Mouse (Mus musculus) hindbrain, embryonic 15.5 days (tissue): ENCODE measurements around the gene Bpifc. TPM values are rescaled to one million over a fixed set of nuclear protein-coding genes. Genes with fewer than 3 reads are reported as not detected.

Source experiments
- ATAC-seq: fragments of 200-750 bp; cut with Nextera tagmentation; 2 replicates; pipeline ENCODE4 v1.8.0; 2017; ENCODE audit warnings: low read depth, moderate number of reproducible peaks, moderate TSS enrichment; ENCODE audit not compliant: low FRiP score
- H3K27ac ChIP-seq: fragments of 300-500 bp; sonication (generic); replicated peaks from 2 replicates; pipeline ENCODE4 v1.5.1; 2015; ENCODE audit warnings: mild to moderate bottlenecking, inconsistent platforms
- H3K27me3 ChIP-seq: fragments of 300-500 bp; sonication (generic); 2 replicates; pipeline ENCODE4 v1.6.1; 2015; ENCODE audit warnings: control low read depth, inconsistent platforms
- H3K36me3 ChIP-seq: fragments of 300-500 bp; sonication (generic); 2 replicates; pipeline ENCODE4 v1.6.1; 2015; ENCODE audit warnings: control low read depth, inconsistent platforms
- H3K4me1 ChIP-seq: fragments of 300-500 bp; sonication (generic); replicated peaks from 2 replicates; pipeline ENCODE4 v1.6.1; 2015; ENCODE audit warnings: control low read depth, inconsistent platforms
- H3K4me2 ChIP-seq: fragments of 300-500 bp; sonication (generic); 2 replicates; pipeline ENCODE4 v1.6.1; 2015; ENCODE audit warnings: moderate library complexity, mild to moderate bottlenecking, inconsistent platforms
- H3K4me3 ChIP-seq: fragments of 300-500 bp; sonication (generic); 2 replicates; pipeline ENCODE4 v1.5.1; 2015; ENCODE audit warnings: mild to moderate bottlenecking, inconsistent platforms
- H3K9ac ChIP-seq: fragments of 300-500 bp; sonication (generic); 2 replicates; pipeline ENCODE4 v1.6.1; 2015; ENCODE audit warnings: inconsistent platforms
- H3K9me3 ChIP-seq: fragments of 300-500 bp; sonication (generic); 2 replicates; pipeline ENCODE4 v1.6.1; 2016; ENCODE audit warnings: control low read depth, inconsistent platforms
- WGBS: fragments of 180-500 bp; shearing (Covaris S2); methylation state at CpG from one replicate; pipeline ENCODE4 v1.1.7; 2015; 5-methylcytosine and 5-hydroxymethylcytosine counted together
- polyA plus RNA-seq: library from polyadenylated mRNA; unstranded; fragments of >200 nt; fragmentation: Nextera tagmentation; extraction: Ambion mirVana; gene quantifications from 2 replicates; pipeline ENCODE4 v1.2.1, GENCODE M21; 2015

Gene Bpifc
- polyA plus RNA-seq, 1 experiment from 2014 or later: not detected

GRCm38 (mm10) chr10:85929962-85930361 is 81.7 kb downstream of the Bpifc start:
- Histone ChIP-seq H3K27ac (no peak overlapping the region), H3K9me3 (no peaks in the 10 kb centered on the region), H3K4me1 (peaks cover 17% of the 10 kb centered on the region), H3K27me3 (peaks cover 8% of the 10 kb centered on the region; the same call in 1 of the 2 replicates), H3K9ac (no peak overlapping the region), H3K4me2 (no peak overlapping the region), H3K36me3 (no peaks in the 10 kb centered on the region), H3K4me3 (no peak overlapping the region)
- WGBS: 89% methylated on average over 11 of the region's 11 CpGs
- no peak for ATAC-seq

GRCm38 (mm10) chr10:85929208-85929591 is 82.5 kb downstream of the Bpifc start:
- Histone ChIP-seq H3K9me3 (no peaks in the 10 kb centered on the region), H3K4me3 (peak overlapping the region; percentile 54), H3K9ac (peak overlapping the region; percentile 54), H3K4me2 (peak overlapping the region; percentile 94), H3K27ac (no peak overlapping the region), H3K36me3 (no peaks in the 10 kb centered on the region), H3K27me3 (peaks cover 8% of the 10 kb centered on the region; the same call in 1 of the 2 replicates), H3K4me1 (peaks cover 17% of the 10 kb centered on the region)
- ATAC-seq: no peak
- WGBS: 37% methylated on average over 11 of the region's 11 CpGs

GRCm38 (mm10) chr10:85928499-85929207 is 83.0 kb downstream of the Bpifc start:
- Histone ChIP-seq H3K9ac (peak overlapping the region; percentile 54), H3K4me1 (peaks cover 17% of the 10 kb centered on the region), H3K4me3 (peak overlapping the region; percentile 54), H3K9me3 (no peaks in the 10 kb centered on the region), H3K36me3 (no peaks in the 10 kb centered on the region), H3K4me2 (peak overlapping the region; percentile 94), H3K27me3 (peaks cover 8% of the 10 kb centered on the region; the same call in 1 of the 2 replicates), H3K27ac (no peak overlapping the region)
- 1% methylated on average over 62 of the region's 63 CpGs for WGBS
- peak; percentile 93 for ATAC-seq

- Histone ChIP-seq H3K4me1 (peaks cover 17% of the 10 kb centered on the region), H3K9ac (peak within 1 kb of the TSS; percentile 54), H3K4me2 (peak within 1 kb of the TSS; percentile 94), H3K4me3 (peak within 1 kb of the TSS; percentile 54), H3K27ac (no peak within 1 kb of the TSS), H3K9me3 (no peaks in the 10 kb centered on the region), H3K27me3 (peaks cover 8% of the 10 kb centered on the region; the same call in 1 of the 2 replicates), H3K36me3 (no peaks in the 10 kb centered on the region)
- 2% methylated on average over 23 of the region's 23 CpGs for WGBS
- ATAC-seq: no peak
Measured at GRCm38 (mm10) chr10:85927676-85928445, 83.8 kb downstream of the Bpifc start, which contains the start of gene Ascl4. Gene Ascl4 (plus strand): TSS chr10:85927681.

- H3K27ac ChIP-seq: peak within 1 kb of the TSS; percentile 86
- peak; percentile 100 for ATAC-seq
- H3K4me2 ChIP-seq: peak within 1 kb of the TSS; percentile 77
- peaks cover 17% of the 10 kb centered on the region for H3K4me1 ChIP-seq
- H3K36me3 ChIP-seq: peaks cover 24% of the 10 kb centered on the region
- peak within 1 kb of the TSS; percentile 81 for H3K9ac ChIP-seq
- no peaks in the 10 kb centered on the region for H3K9me3 ChIP-seq
- under 1% methylated on average over 54 of the region's 90 CpGs for WGBS
- H3K4me3 ChIP-seq: peak within 1 kb of the TSS; percentile 96
- H3K27me3 ChIP-seq: 0 out of 2 replicates have a peak, but pooled peaks cover 4% of the 10 kb centered on the region
Measured at GRCm38 (mm10) chr10:85916498-85917309, 95.0 kb downstream of the Bpifc start, which contains the start of gene Prdm4. Gene Prdm4 (minus strand): TSS chr10:85917142.

Other genes with a start within 250 kb of the Bpifc start
- 62.6 and 63.7 TPM in 2 replicates for gene Pwp1, start 182.4 kb downstream of the Bpifc start, polyA plus RNA-seq
- 21.3 and 24.9 TPM in 2 replicates for gene Prdm4, start 94.8 kb downstream of the Bpifc start, polyA plus RNA-seq
- 0.28 and 0.31 TPM in 2 replicates for gene Ascl4, start 84.2 kb downstream of the Bpifc start, polyA plus RNA-seq
- gene Rtcb, start 54.1 kb downstream of the Bpifc start, polyA plus RNA-seq: 162 and 171 TPM in 2 replicates
- 20.4 and 20.9 TPM in 2 replicates for gene Fbxo7, start 10.1 kb upstream of the Bpifc start, polyA plus RNA-seq